Mouse (Mus musculus) testis, adult 2 months (tissue): ENCODE data around the gene Lig3. TPM values are rescaled to one million over a fixed set of nuclear protein-coding genes. Genes with fewer than 3 reads are reported as not detected.

Experiments used
- H3K27ac ChIP-seq: fragments of 200-500 bp; 2 replicates; pipeline ENCODE4 v1.5.1; 2012; ENCODE audit warnings: low read depth, low read length; ENCODE audit not compliant: control insufficient read depth, insufficient read depth
- H3K27me3 ChIP-seq: fragments of 200-500 bp; 2 replicates; pipeline ENCODE4 v1.6.1; 2012; ENCODE audit warnings: mild to moderate bottlenecking, low read length, moderate library complexity; ENCODE audit not compliant: control insufficient read depth, insufficient read depth
- H3K36me3 ChIP-seq: fragments of 200-500 bp; 2 replicates; pipeline ENCODE4 v1.6.1; 2012; ENCODE audit warnings: mild to moderate bottlenecking, low read length; ENCODE audit not compliant: control insufficient read depth, insufficient read depth
- H3K4me1 ChIP-seq: fragments of 200-500 bp; 2 replicates; pipeline ENCODE4 v1.6.1; 2012; ENCODE audit warnings: low read length; ENCODE audit not compliant: control insufficient read depth, insufficient read depth
- H3K4me3 ChIP-seq: fragments of 200-500 bp; 2 replicates; pipeline ENCODE4 v1.5.1; 2012; ENCODE audit warnings: low read depth, mild to moderate bottlenecking, low read length, moderate library complexity, mixed read lengths; ENCODE audit not compliant: control insufficient read depth
- CTCF ChIP-seq: fragments of 200-500 bp; IDR thresholded peaks from 2 replicates; pipeline ENCODE4 v1.5.1; 2012; ENCODE audit warnings: low read depth, mild to moderate bottlenecking, inconsistent platforms, low read length, moderate library complexity; ENCODE audit not compliant: control insufficient read depth, insufficient read depth, insufficient replicate concordance
- POLR2A ChIP-seq: fragments of 200-500 bp; IDR thresholded peaks from 2 replicates; pipeline ENCODE4 v1.6.1; 2012; ENCODE audit warnings: low read depth, mild to moderate bottlenecking, inconsistent platforms, low read length, moderate library complexity; ENCODE audit not compliant: control insufficient read depth
- polyA plus RNA-seq: library from polyadenylated mRNA; depleted of rRNA; stranded (reverse); fragments of >200 nt; gene quantifications from 2 replicates; pipeline ENCODE4 v1.2.3, GENCODE M21; 2012

Gene Lig3
- polyA plus RNA-seq, 1 experiment = 107 TPM

DNA sequence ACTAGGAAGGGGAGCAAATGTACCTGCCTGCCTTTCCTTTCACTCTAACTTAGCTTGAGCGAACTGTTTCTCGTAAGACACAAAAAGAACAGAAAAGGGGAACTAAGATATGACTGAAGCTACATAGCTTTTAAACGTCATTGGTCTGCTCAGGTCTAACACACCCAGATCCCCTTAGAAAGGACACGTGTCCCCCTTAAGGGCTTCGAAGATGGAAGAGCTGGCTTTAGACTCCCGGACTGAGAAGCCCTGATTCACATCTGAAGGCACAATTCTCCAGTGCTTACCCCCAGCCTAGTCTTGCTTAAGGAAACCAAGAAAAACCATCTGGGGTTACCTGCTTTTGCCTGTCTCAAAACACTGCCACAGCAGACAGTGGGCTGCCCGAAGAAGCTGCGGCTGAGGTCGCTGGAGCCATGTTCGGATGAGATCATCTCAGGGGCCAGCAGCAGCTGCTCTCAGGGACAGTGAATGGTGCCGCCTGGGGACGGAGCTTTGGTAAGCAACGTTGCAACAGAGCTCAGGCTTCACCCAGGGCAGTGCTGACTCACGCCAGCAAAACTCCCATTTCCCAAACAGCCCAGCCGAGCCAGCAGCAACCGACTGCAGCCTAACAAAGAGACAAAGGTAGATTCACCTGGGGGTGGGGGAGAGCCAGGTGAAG is 64.6 kb downstream of the Lig3 start:
- H3K4me1 ChIP-seq = peaks cover 2% of the 10 kb centered on the region; the same call in 1 of the 2 replicates
- no peaks in the 10 kb centered on the region for H3K27me3 ChIP-seq
- no peak overlapping the region for H3K4me3 ChIP-seq
- no peaks in the 10 kb centered on the region for H3K36me3 ChIP-seq
- TF ChIP-seq POLR2A (no peak), CTCF (peak; percentile 13; the same call in 1 of the 2 replicates)
- no peak overlapping the region for H3K27ac ChIP-seq

GRCm38 (mm10) chr11:82846079-82846436 is 65.2 kb downstream of the Lig3 start:
- no peak overlapping the region for H3K4me3 ChIP-seq
- H3K36me3 ChIP-seq = no peaks in the 10 kb centered on the region
- no peak overlapping the region for H3K27ac ChIP-seq
- no peak for TF ChIP-seq POLR2A
- no peak for TF ChIP-seq CTCF
- H3K4me1 ChIP-seq = peaks cover 2% of the 10 kb centered on the region; the same call in 1 of the 2 replicates
- no peaks in the 10 kb centered on the region for H3K27me3 ChIP-seq

GRCm38 (mm10) chr11:82846938-82847337 is 66.0 kb downstream of the Lig3 start:
- H3K27me3 ChIP-seq = no peaks in the 10 kb centered on the region
- no peaks in the 10 kb centered on the region for H3K36me3 ChIP-seq
- peaks cover 2% of the 10 kb centered on the region; the same call in 1 of the 2 replicates for H3K4me1 ChIP-seq
- no peak for TF ChIP-seq CTCF
- TF ChIP-seq POLR2A = no peak
- H3K4me3 ChIP-seq = no peak overlapping the region
- no peak overlapping the region for H3K27ac ChIP-seq

- TF ChIP-seq POLR2A (no peak), CTCF (no peak)
- Histone ChIP-seq H3K4me1 (peaks cover 2% of the 10 kb centered on the region; the same call in 1 of the 2 replicates), H3K4me3 (no peak overlapping the region), H3K27me3 (no peaks in the 10 kb centered on the region), H3K27ac (no peak overlapping the region), H3K36me3 (no peaks in the 10 kb centered on the region)
Measured at GRCm38 (mm10) chr11:82847571-82848000, 66.7 kb downstream of the Lig3 start.

DNA sequence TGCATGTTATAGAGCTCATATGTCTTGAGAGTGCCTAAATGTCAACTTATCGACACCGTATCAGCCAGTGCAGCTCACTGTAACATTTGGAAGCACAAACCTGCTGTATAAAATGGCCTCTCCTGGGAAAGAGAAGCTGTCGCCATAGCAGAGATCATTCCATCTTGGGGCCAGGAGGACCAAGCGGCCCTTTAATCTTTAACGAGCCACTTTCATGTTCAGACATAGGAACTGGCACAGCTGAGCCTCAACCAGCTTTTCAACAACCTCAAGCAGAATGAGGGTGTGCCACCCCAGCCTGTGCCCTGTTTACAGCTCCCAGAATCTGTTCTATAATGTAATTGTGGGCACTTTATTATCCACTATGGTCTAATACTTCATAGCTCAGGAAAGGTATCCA is 69.4 kb downstream of the Lig3 start:
- Histone ChIP-seq H3K27me3 (no peaks in the 10 kb centered on the region), H3K27ac (no peak overlapping the region), H3K36me3 (no peaks in the 10 kb centered on the region), H3K4me1 (peaks cover 2% of the 10 kb centered on the region; the same call in 1 of the 2 replicates), H3K4me3 (no peak overlapping the region)
- TF ChIP-seq POLR2A (no peak), CTCF (no peak)

DNA sequence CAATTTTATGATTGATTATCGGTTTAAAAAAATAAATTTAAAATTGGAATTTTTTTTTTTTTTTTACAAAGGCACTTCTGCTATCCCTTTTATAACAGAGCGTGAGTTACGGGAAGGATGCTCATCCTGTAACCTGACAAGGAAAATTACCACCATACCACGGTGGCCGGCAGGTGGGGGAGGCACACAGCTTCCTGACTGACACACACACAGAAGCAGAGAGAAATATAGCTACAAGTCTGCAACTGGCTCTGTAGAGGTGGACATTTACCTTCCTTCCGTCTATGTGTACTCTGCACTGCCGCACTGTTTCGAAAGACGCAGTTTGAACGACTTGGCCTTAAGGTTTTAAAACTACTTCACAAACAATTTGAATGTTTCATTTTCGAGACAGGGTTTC is 71.2 kb downstream of the Lig3 start:
- Histone ChIP-seq H3K4me1 (no peaks in the 10 kb centered on the region; the same call in 1 of the 2 replicates), H3K36me3 (no peaks in the 10 kb centered on the region)
- TF ChIP-seq POLR2A (no peak), CTCF (no peak)

DNA sequence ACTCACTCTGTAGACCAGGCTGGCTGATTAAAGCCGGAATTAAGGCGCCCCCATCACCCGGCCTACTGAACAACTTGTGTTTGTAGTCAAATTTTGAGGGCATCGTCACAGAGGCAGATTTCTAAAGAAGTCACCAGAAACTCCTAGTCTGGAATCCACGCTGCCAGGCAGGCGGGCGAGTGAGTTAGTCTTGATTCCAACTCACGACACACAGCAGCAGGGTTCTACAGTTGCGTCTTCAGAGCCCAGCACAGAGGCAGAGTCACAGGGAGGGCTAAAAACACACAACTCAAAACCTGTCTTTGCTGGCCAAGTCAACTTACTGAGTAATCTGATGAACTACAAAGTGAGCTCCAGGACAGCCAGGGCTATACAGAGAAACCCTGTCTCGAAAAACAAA is 71.6 kb downstream of the Lig3 start:
- H3K36me3 ChIP-seq = no peaks in the 10 kb centered on the region
- TF ChIP-seq POLR2A = no peak
- TF ChIP-seq CTCF = no peak
- no peaks in the 10 kb centered on the region for H3K27me3 ChIP-seq
- no peaks in the 10 kb centered on the region; the same call in 1 of the 2 replicates for H3K4me1 ChIP-seq
- no peak overlapping the region for H3K4me3 ChIP-seq
- H3K27ac ChIP-seq = no peak overlapping the region

More for the DNA sequence above, 71.2 kb downstream of the Lig3 start:
- H3K27me3 ChIP-seq = no peaks in the 10 kb centered on the region
- H3K4me3 ChIP-seq = no peak overlapping the region
- H3K27ac ChIP-seq = no peak overlapping the region
